8 mouse cellular contexts compared by ENCODE assay signal in the genomic region with DNA sequence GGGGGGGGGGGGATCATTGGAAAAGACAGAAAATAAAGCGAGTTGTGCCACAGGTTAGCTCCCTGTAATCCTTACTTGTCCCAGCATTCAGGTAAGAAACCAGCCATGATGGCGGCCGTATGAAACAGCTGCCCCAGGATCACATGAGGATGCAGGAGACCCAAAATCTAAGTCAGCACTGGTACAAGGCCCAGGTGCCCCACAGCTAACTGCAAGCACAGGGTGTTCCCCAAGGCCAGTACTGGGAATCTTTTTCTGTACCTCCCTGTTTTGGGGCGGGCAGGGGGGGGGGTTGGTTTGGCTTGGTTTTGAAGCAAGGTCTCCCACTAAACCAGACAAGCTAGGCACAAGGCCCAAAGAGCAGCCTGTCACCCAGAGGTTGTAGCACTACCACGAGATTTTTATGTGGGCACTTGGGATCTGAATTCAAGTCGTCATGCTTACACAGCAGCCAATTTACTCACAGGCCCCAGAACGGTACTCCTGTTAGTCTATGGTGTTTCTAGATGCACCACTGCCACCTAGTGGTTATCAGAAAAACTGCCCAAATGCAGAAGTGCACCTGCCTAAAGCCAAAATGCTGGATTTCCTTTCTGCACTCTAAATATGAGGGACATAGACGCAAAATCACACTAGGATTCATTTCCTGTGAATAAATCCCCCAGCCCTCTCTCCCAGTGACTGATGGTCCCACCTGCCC. TPM values are rescaled to one million over a fixed set of nuclear protein-coding genes. Genes with fewer than 3 reads are reported as not detected.
A peak's percentile ranks its signal among the peaks of the same experiment; 100 is the strongest.
DNase-seq lines count a peak whose midpoint lies in the region; ATAC-seq and TF ChIP-seq lines count a peak whose summit lies in the region.

No protein-coding gene starts in this region.

- no peaks in the 10 kb centered on the region for H3K4me1 ChIP-seq in spleen, adult 2 months (ENCODE audit: control insufficient read depth, insufficient read depth, insufficient read length)
- H3K4me1 ChIP-seq in forebrain, embryonic 12.5 days = no peaks in the 10 kb centered on the region

- no peak overlapping the region for H3K9ac ChIP-seq in forebrain, embryonic 12.5 days

- H3K4me2 ChIP-seq in forebrain, embryonic 12.5 days = no peak overlapping the region

- ATAC-seq in forebrain, embryonic 12.5 days (ENCODE audit: low FRiP score) = peak; percentile 70

- peak; percentile 15; the same call in 1 of the 2 replicates for TF ChIP-seq CTCF in spleen, adult 2 months (IDR thresholded peaks at IDR 0.05; ENCODE audit: extremely low read depth, insufficient read depth, insufficient read length, insufficient replicate concordance)
- peak; percentile 80; the same call in 1 of the 2 replicates for TF ChIP-seq CTCF in brain, embryonic 14.5 days (IDR thresholded peaks at IDR 0.05; ENCODE audit: borderline replicate concordance, extremely low read depth, insufficient read depth, insufficient read length)

- H3K27me3 ChIP-seq in spleen, adult 2 months (ENCODE audit: control insufficient read depth, insufficient read depth, low read length) = no peaks in the 10 kb centered on the region
- no peaks in the 10 kb centered on the region for H3K27me3 ChIP-seq in forebrain, embryonic 12.5 days
- no peaks in the 10 kb centered on the region for H3K27me3 ChIP-seq in splenic B cell, adult 2 months (ENCODE audit: control insufficient read depth, insufficient read depth, low read length, poor library complexity, severe bottlenecking)

- 44% methylated on average over 8 of the region's 8 CpGs for WGBS in spleen, adult 2 months
- WGBS in forebrain, embryonic 12.5 days = 46% methylated on average over 8 of the region's 8 CpGs

- no peaks in the 10 kb centered on the region for H3K9me3 ChIP-seq in forebrain, embryonic 12.5 days

- H3K36me3 ChIP-seq in spleen, adult 2 months (ENCODE audit: control insufficient read depth, insufficient read depth, low read length) = no peaks in the 10 kb centered on the region
- H3K36me3 ChIP-seq in forebrain, embryonic 12.5 days (replicated peaks) = no peaks in the 10 kb centered on the region
- H3K36me3 ChIP-seq in splenic B cell, adult 2 months (ENCODE audit: control insufficient read depth, insufficient read depth, low read length, poor library complexity, severe bottlenecking) = no peaks in the 10 kb centered on the region

- no peak for TF ChIP-seq POLR2A in spleen, adult 2 months (IDR thresholded peaks at IDR 0.05; ENCODE audit: low read depth, low read length)
- TF ChIP-seq POLR2A in brain, embryonic 14.5 days (IDR thresholded peaks at IDR 0.05; ENCODE audit: borderline replicate concordance, extremely low read depth, insufficient read depth, insufficient read length, poor library complexity, severe bottlenecking) = no peak

- H3K27ac ChIP-seq in spleen, adult 2 months (ENCODE audit: insufficient read depth, low read length) = no peak overlapping the region
- no peak overlapping the region for H3K27ac ChIP-seq in forebrain, embryonic 12.5 days

- H3K4me3 ChIP-seq in spleen, adult 2 months (ENCODE audit: extremely low read depth, insufficient read depth, insufficient read length) = no peak overlapping the region
- H3K4me3 ChIP-seq in forebrain, embryonic 12.5 days (replicated peaks) = no peak overlapping the region

- DNase-seq in spleen, adult 2 months (ENCODE audit: low read depth in 1 of 2, low spot score in 2 of 2) = peak in 1 of 2 experiments; percentile 16
- DNase-seq in spleen, postnatal 4 days (ENCODE audit: low spot score in 2 of 2) = no peak
- DNase-seq in brain, embryonic 14.5 days (ENCODE audit: low read depth) = peak; percentile 80
- DNase-seq in kidney, adult 9 months = peak; percentile 38
- peak; percentile 38 for DNase-seq in lung, postnatal 25 days (ENCODE audit: low spot score)
- DNase-seq in splenic B cell, adult 2 months (ENCODE audit: low read depth, low spot score) = peak; percentile 46
- DNase-seq in T-cell, adult 2 months (ENCODE audit: low spot score) = no peak

RNA-seq across cellular contexts. Expression of gene Ssu2, which starts 13.8 kb away (rescaled TPM):
- polyA plus RNA-seq in spleen, adult 2 months (2012; rRNA removed) = 4.6 and 4.7 TPM in 2 replicates
- 0.14 and 0.45 TPM in 2 replicates for polyA plus RNA-seq in brain, embryonic 14.5 days (2012; rRNA removed)
- 0.15 and 0.32 TPM in 2 replicates for polyA plus RNA-seq in forebrain, embryonic 12.5 days (2016; fragmentation: Nextera tagmentation; extraction: Ambion mirVana)

Comparison
In these comparisons a context has a peak if more than half of its experiments do, and no peak if none do; other contexts are left out.
1. DNase-seq: peak in brain, embryonic 14.5 days (single experiment), kidney, adult 9 months (single experiment), lung, postnatal 25 days (single experiment) and splenic B cell, adult 2 months (single experiment); none in spleen, postnatal 4 days (0 of 2) and T-cell, adult 2 months (single experiment).